Mouse (Mus musculus): Measurements from ENCODE around the gene Cd72. TPM values are rescaled to one million over a fixed set of nuclear protein-coding genes. Genes with fewer than 3 reads are reported as not detected.

Gene Cd72
- polyA plus RNA-seq, 1 experiment from 2014 or later = 4.3 TPM

Other genes with a start within 250 kb of the Cd72 start
- gene Atp8b5, start 187.5 kb downstream of the Cd72 start, polyA plus RNA-seq (2015; fragmentation: Nextera tagmentation; extraction: Ambion mirVana) = 0.92 and 0.98 TPM in 2 replicates
- gene Rusc2, start 72.6 kb downstream of the Cd72 start, polyA plus RNA-seq (2015; fragmentation: Nextera tagmentation; extraction: Ambion mirVana) = 59.8 and 64.3 TPM in 2 replicates
- gene Fam166b, start 25.5 kb downstream of the Cd72 start, polyA plus RNA-seq (2015; fragmentation: Nextera tagmentation; extraction: Ambion mirVana) = 0.65 and 0.70 TPM in 2 replicates
- 10.7 and 12.5 TPM in 2 replicates for gene Tesk1, start 12.7 kb downstream of the Cd72 start, polyA plus RNA-seq (2015; fragmentation: Nextera tagmentation; extraction: Ambion mirVana)
- not detected in 2 replicates for gene Sit1, start 29.1 kb upstream of the Cd72 start, polyA plus RNA-seq (2015; fragmentation: Nextera tagmentation; extraction: Ambion mirVana)
- 61.0 and 61.8 TPM in 2 replicates for gene Ccdc107, start 38.3 kb upstream of the Cd72 start, polyA plus RNA-seq (2015; fragmentation: Nextera tagmentation; extraction: Ambion mirVana)
- gene Arhgef39, start 45.1 kb upstream of the Cd72 start, polyA plus RNA-seq (2015; fragmentation: Nextera tagmentation; extraction: Ambion mirVana) = 17.5 and 25.3 TPM in 2 replicates
- gene Car9, start 52.3 kb upstream of the Cd72 start, polyA plus RNA-seq (2015; fragmentation: Nextera tagmentation; extraction: Ambion mirVana) = 0.19 and 0.41 TPM in 2 replicates
- gene Tpm2, start 69.1 kb upstream of the Cd72 start, polyA plus RNA-seq (2015; fragmentation: Nextera tagmentation; extraction: Ambion mirVana) = 9.7 and 9.8 TPM in 2 replicates
- 77.7 and 78.8 TPM in 2 replicates for gene Creb3, start 107.7 kb upstream of the Cd72 start, polyA plus RNA-seq (2015; fragmentation: Nextera tagmentation; extraction: Ambion mirVana)
- 53.2 and 54.2 TPM in 2 replicates for gene Tln1, start 108.1 kb upstream of the Cd72 start, polyA plus RNA-seq (2015; fragmentation: Nextera tagmentation; extraction: Ambion mirVana)
- gene Rgp1, start 124.1 kb upstream of the Cd72 start, polyA plus RNA-seq (2015; fragmentation: Nextera tagmentation; extraction: Ambion mirVana) = 21.5 and 28.2 TPM in 2 replicates
- 59.1 and 61.0 TPM in 2 replicates for gene Gba2, start 124.2 kb upstream of the Cd72 start, polyA plus RNA-seq (2015; fragmentation: Nextera tagmentation; extraction: Ambion mirVana)
- 0.56 and 0.81 TPM in 2 replicates for gene Msmp, start 129.9 kb upstream of the Cd72 start, polyA plus RNA-seq (2015; fragmentation: Nextera tagmentation; extraction: Ambion mirVana)
- gene Npr2, start 177.3 kb upstream of the Cd72 start, polyA plus RNA-seq (2015; fragmentation: Nextera tagmentation; extraction: Ambion mirVana) = 12.7 and 15.4 TPM in 2 replicates
- gene Spag8, start 199.0 kb upstream of the Cd72 start, polyA plus RNA-seq (2015; fragmentation: Nextera tagmentation; extraction: Ambion mirVana) = 4.3 and 6.7 TPM in 2 replicates
- 65.5 and 74.0 TPM in 2 replicates for gene Hint2, start 201.8 kb upstream of the Cd72 start, polyA plus RNA-seq (2015; fragmentation: Nextera tagmentation; extraction: Ambion mirVana)
- 16.2 TPM in 2 replicates for gene Tmem8b, start 214.3 kb upstream of the Cd72 start, polyA plus RNA-seq (2015; fragmentation: Nextera tagmentation; extraction: Ambion mirVana)
- 1.6 and 1.7 TPM in 2 replicates for gene Fam221b, start 214.5 kb upstream of the Cd72 start, polyA plus RNA-seq (2015; fragmentation: Nextera tagmentation; extraction: Ambion mirVana)
- gene Olfr70, start 246.2 kb upstream of the Cd72 start, polyA plus RNA-seq (2015; fragmentation: Nextera tagmentation; extraction: Ambion mirVana) = not detected in 2 replicates